Mouse (Mus musculus): ENCODE results near the gene Ifi207. TPM values are rescaled to one million over a fixed set of nuclear protein-coding genes. Genes with fewer than 3 reads are reported as not detected.
"Not testable (repeated sequence)": the region's sequence is repeated elsewhere in the genome, so short reads cannot be mapped to it uniquely, and the experiment has no call there.

Gene Ifi207
- 0.11 and 0.39 TPM in 2 replicates for polyA plus RNA-seq (2015; fragmentation: Nextera tagmentation; extraction: Ambion mirVana)

DNA sequence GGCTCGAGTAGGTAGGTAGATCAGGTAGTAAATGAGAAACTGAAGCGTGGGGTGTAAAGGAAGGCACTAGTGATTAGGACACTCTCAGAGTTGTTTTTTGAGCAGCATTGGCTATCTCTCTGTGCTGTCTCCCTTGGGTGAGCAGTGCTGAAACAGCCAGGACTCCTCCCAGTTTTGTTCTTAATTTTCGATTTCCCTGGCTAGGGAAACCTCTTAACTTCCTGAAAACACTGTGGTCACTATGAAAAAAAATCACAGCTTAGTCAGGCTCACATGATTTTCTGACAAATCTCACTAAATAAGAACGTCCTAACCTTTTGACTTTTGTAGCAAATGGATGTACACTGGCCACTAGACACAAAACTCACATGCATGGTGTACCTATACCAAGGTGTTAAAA, at the start of gene Ifi207:
Gene Ifi207 (minus strand): TSS at position 92 of the 400 bp plus-strand sequence.
- WGBS = 84% methylated on average over 4 of the region's 4 CpGs
- Histone ChIP-seq H3K27me3 (replicated peaks; ENCODE audit: control insufficient read depth, insufficient read depth, low read length) (no peaks in the 10 kb centered on the region), H3K9ac (replicated peaks; ENCODE audit: low read depth, low read length) (no peak within 1 kb of the TSS), H3K36me3 (ENCODE audit: control insufficient read depth, insufficient read depth) (no peaks in the 10 kb centered on the region), H3K4me2 (ENCODE audit: low read length) (no peak within 1 kb of the TSS), H3K4me1 (replicated peaks; ENCODE audit: control insufficient read depth, insufficient read depth, low read length) (no peaks in the 10 kb centered on the region), H3K27ac (ENCODE audit: low read length) (no peak within 1 kb of the TSS), H3K4me3 (replicated peaks; ENCODE audit: low read length) (no peak within 1 kb of the TSS), H3K9me3 (ENCODE audit: control insufficient read depth, low read length) (no peaks in the 10 kb centered on the region)
- ATAC-seq = no peak

- 58% methylated on average over 2 of the region's 3 CpGs for WGBS
- H3K9me3 ChIP-seq (ENCODE audit: control insufficient read depth, low read length); H3K4me2 ChIP-seq (ENCODE audit: low read length); H3K27ac ChIP-seq (ENCODE audit: low read length); H3K9ac ChIP-seq (replicated peaks; ENCODE audit: low read depth, low read length); H3K4me3 ChIP-seq (replicated peaks; ENCODE audit: low read length); ATAC-seq; H3K36me3 ChIP-seq (ENCODE audit: control insufficient read depth, insufficient read depth); H3K4me1 ChIP-seq (replicated peaks; ENCODE audit: control insufficient read depth, insufficient read depth, low read length); H3K27me3 ChIP-seq (replicated peaks; ENCODE audit: control insufficient read depth, insufficient read depth, low read length): not testable (repeated sequence)
Observed at GRCm38 (mm10) chr1:173773457-173773856, 31.9 kb upstream of the Ifi207 start.

DNA sequence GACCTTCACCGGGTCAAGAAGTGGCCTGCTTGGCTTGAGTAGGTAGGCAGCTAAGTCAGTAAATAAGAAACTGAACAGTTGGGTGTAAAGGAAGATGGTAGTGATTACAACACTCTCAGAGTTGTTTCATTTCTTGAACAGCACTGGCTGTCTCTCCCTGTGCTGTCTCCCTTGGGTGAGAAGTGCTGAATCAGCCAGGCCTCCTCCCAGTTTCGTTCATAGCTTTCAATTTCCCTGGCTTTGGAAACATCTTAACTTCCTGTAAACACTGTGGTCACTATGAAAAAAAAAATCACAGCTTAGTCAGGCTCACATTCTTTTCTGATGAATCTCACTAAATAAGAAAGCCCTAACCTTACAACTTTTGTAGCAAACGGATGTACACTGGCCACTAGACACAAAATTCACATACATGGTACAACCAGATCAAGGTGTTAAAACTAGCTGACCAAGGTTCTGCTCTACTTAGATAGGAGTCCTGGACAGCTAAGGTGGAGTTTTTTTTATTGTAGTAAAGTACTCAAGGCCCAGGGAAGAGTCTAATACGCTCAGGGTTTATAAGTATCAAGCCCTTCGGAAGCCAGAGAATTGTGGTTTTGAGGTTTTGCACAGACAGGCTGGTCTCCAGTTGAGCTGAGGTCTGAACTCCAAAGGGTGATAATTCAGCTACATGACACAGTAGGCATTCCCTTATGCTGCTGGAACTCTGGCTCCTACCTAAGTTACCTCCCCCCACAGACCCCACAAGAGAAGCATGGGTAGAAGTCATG, 25.5 kb upstream of the Ifi207 start, which contains the start of gene Ifi204:
Gene Ifi204 (minus strand): TSS at position 96 of the 770 bp plus-strand sequence.
- not testable (repeated sequence) for H3K9me3 ChIP-seq (ENCODE audit: control insufficient read depth, low read length); H3K27ac ChIP-seq (ENCODE audit: low read length); H3K36me3 ChIP-seq (ENCODE audit: control insufficient read depth, insufficient read depth); H3K4me1 ChIP-seq (replicated peaks; ENCODE audit: control insufficient read depth, insufficient read depth, low read length); ATAC-seq; H3K27me3 ChIP-seq (replicated peaks; ENCODE audit: control insufficient read depth, insufficient read depth, low read length); H3K4me3 ChIP-seq (replicated peaks; ENCODE audit: low read length); H3K9ac ChIP-seq (replicated peaks; ENCODE audit: low read depth, low read length); H3K4me2 ChIP-seq (ENCODE audit: low read length)
- 89% methylated on average over 5 of the region's 5 CpGs for WGBS

DNA sequence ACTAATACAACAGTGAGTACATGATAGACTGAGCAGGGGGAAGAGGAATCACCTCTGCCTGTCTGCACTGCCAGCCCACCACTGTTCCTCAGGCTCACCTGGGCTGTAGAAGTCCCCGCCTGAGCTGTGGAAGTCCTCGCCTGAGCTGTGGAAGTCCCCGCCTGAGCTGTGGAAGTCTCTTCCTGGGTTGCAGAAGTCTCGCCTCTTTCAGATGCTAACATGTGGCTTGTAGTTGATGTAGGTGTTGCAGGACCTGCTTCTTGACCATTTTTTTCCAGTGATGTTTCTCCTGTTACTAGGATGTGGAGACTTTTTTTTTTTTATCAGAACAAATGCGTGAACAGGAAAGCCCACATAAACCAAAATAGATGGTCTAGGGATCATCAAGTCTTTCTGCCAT, 18.5 kb upstream of the Ifi207 start:
- 91% methylated on average over 4 of the region's 5 CpGs for WGBS

GRCm38 (mm10) chr1:173742262-173742661, 715 bp upstream of the Ifi207 start:
- no peak for ATAC-seq
- H3K27ac ChIP-seq (ENCODE audit: low read length) = no peak overlapping the region
- 61% methylated on average over 1 of the region's 1 CpGs for WGBS
- no peaks in the 10 kb centered on the region for H3K36me3 ChIP-seq (ENCODE audit: control insufficient read depth, insufficient read depth)
- no peaks in the 10 kb centered on the region for H3K4me1 ChIP-seq (replicated peaks; ENCODE audit: control insufficient read depth, insufficient read depth, low read length)
- no peaks in the 10 kb centered on the region for H3K9me3 ChIP-seq (ENCODE audit: control insufficient read depth, low read length)
- H3K9ac ChIP-seq (replicated peaks; ENCODE audit: low read depth, low read length) = no peak overlapping the region
- H3K4me3 ChIP-seq (replicated peaks; ENCODE audit: low read length) = no peak overlapping the region
- H3K27me3 ChIP-seq (replicated peaks; ENCODE audit: control insufficient read depth, insufficient read depth, low read length) = no peaks in the 10 kb centered on the region
- no peak overlapping the region for H3K4me2 ChIP-seq (ENCODE audit: low read length)

More for the DNA sequence above, 18.5 kb upstream of the Ifi207 start:
- H3K4me2 ChIP-seq (ENCODE audit: low read length); H3K9me3 ChIP-seq (ENCODE audit: control insufficient read depth, low read length); H3K4me3 ChIP-seq (replicated peaks; ENCODE audit: low read length); ATAC-seq; H3K4me1 ChIP-seq (replicated peaks; ENCODE audit: control insufficient read depth, insufficient read depth, low read length); H3K27me3 ChIP-seq (replicated peaks; ENCODE audit: control insufficient read depth, insufficient read depth, low read length); H3K9ac ChIP-seq (replicated peaks; ENCODE audit: low read depth, low read length); H3K27ac ChIP-seq (ENCODE audit: low read length); H3K36me3 ChIP-seq (ENCODE audit: control insufficient read depth, insufficient read depth): not testable (repeated sequence)

GRCm38 (mm10) chr1:173740537-173740936, 1.0 kb downstream of the Ifi207 start:
- Histone ChIP-seq H3K27ac (ENCODE audit: low read length) (no peak overlapping the region), H3K9me3 (ENCODE audit: control insufficient read depth, low read length) (no peaks in the 10 kb centered on the region), H3K27me3 (replicated peaks; ENCODE audit: control insufficient read depth, insufficient read depth, low read length) (no peaks in the 10 kb centered on the region), H3K4me1 (replicated peaks; ENCODE audit: control insufficient read depth, insufficient read depth, low read length) (no peaks in the 10 kb centered on the region), H3K4me3 (replicated peaks; ENCODE audit: low read length) (no peak overlapping the region), H3K36me3 (ENCODE audit: control insufficient read depth, insufficient read depth) (no peaks in the 10 kb centered on the region), H3K4me2 (ENCODE audit: low read length) (no peak overlapping the region), H3K9ac (replicated peaks; ENCODE audit: low read depth, low read length) (no peak overlapping the region)
- no peak for ATAC-seq

DNA sequence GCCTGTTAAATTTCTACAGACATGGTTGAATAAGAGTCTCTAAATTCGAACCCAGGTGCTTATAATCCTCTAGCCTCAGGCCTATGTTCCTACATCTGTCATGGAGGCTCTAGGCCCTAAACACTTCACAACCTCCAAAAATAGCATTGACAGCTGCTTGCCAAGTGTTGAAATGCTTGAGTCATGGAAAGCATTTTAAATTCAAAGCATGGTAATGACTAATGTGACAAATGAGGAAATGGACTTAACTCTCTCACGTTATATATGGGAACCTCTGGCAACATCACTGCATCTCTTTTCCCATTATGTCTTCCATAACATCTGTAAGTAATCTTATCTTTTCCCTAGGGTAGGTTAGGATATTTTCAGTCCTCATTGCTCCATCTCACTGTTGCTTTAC, 4.6 kb downstream of the Ifi207 start:
- H3K4me3 ChIP-seq (replicated peaks; ENCODE audit: low read length) = no peak overlapping the region
- no peak overlapping the region for H3K27ac ChIP-seq (ENCODE audit: low read length)
- 78% methylated on average over 2 of the region's 2 CpGs for WGBS
- no peaks in the 10 kb centered on the region for H3K36me3 ChIP-seq (ENCODE audit: control insufficient read depth, insufficient read depth)
- no peaks in the 10 kb centered on the region for H3K4me1 ChIP-seq (replicated peaks; ENCODE audit: control insufficient read depth, insufficient read depth, low read length)
- H3K9me3 ChIP-seq (ENCODE audit: control insufficient read depth, low read length) = no peaks in the 10 kb centered on the region
- no peak overlapping the region for H3K9ac ChIP-seq (replicated peaks; ENCODE audit: low read depth, low read length)
- no peak for ATAC-seq
- H3K4me2 ChIP-seq (ENCODE audit: low read length) = no peak overlapping the region
- H3K27me3 ChIP-seq (replicated peaks; ENCODE audit: control insufficient read depth, insufficient read depth, low read length) = no peaks in the 10 kb centered on the region

- not testable (repeated sequence) for H3K4me2 ChIP-seq (ENCODE audit: low read length); H3K27ac ChIP-seq (ENCODE audit: low read length); ATAC-seq; H3K4me3 ChIP-seq (replicated peaks; ENCODE audit: low read length); H3K4me1 ChIP-seq (replicated peaks; ENCODE audit: control insufficient read depth, insufficient read depth, low read length); H3K9me3 ChIP-seq (ENCODE audit: control insufficient read depth, low read length); H3K9ac ChIP-seq (replicated peaks; ENCODE audit: low read depth, low read length); H3K27me3 ChIP-seq (replicated peaks; ENCODE audit: control insufficient read depth, insufficient read depth, low read length); H3K36me3 ChIP-seq (ENCODE audit: control insufficient read depth, insufficient read depth)
- WGBS = 88% methylated on average over 4 of the region's 4 CpGs
Observed at GRCm38 (mm10) chr1:173735015-173735414, 6.5 kb downstream of the Ifi207 start.

- no peak overlapping the region for H3K9ac ChIP-seq (replicated peaks; ENCODE audit: low read depth, low read length)
- no peak overlapping the region for H3K4me3 ChIP-seq (replicated peaks; ENCODE audit: low read length)
- H3K27me3 ChIP-seq (replicated peaks; ENCODE audit: control insufficient read depth, insufficient read depth, low read length) = no peaks in the 10 kb centered on the region
- WGBS = 51% methylated on average over 7 of the region's 7 CpGs
- H3K36me3 ChIP-seq (ENCODE audit: control insufficient read depth, insufficient read depth) = no peaks in the 10 kb centered on the region
- no peaks in the 10 kb centered on the region for H3K9me3 ChIP-seq (ENCODE audit: control insufficient read depth, low read length)
- no peak for ATAC-seq
- no peak overlapping the region for H3K4me2 ChIP-seq (ENCODE audit: low read length)
- no peaks in the 10 kb centered on the region for H3K4me1 ChIP-seq (replicated peaks; ENCODE audit: control insufficient read depth, insufficient read depth, low read length)
- no peak overlapping the region for H3K27ac ChIP-seq (ENCODE audit: low read length)
Observed at GRCm38 (mm10) chr1:173733219-173733618, 8.3 kb downstream of the Ifi207 start.

DNA sequence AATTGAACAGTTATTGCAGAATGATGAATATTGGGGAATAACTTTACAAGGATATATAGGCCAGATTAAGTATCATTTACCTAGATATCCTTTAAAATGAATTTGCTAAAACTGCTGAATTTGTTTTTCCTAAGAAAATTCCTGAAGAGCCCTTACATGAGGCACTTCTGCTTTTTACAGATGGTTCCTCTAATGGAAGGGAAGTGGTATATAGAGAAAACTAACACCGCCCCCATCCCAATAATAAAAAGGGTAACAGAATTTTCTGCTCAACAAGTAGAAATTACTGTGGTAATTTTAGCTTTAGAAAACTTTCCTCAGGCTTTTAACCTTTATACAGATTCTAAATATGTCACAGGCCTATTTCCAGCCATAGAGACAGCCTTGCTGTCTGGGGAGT, 47.3 kb downstream of the Ifi207 start:
- Histone ChIP-seq H3K4me1 (replicated peaks; ENCODE audit: control insufficient read depth, insufficient read depth, low read length) (no peaks in the 10 kb centered on the region), H3K27ac (ENCODE audit: low read length) (no peak overlapping the region), H3K4me3 (replicated peaks; ENCODE audit: low read length) (no peak overlapping the region), H3K27me3 (replicated peaks; ENCODE audit: control insufficient read depth, insufficient read depth, low read length) (no peaks in the 10 kb centered on the region), H3K4me2 (ENCODE audit: low read length) (no peak overlapping the region), H3K9ac (replicated peaks; ENCODE audit: low read depth, low read length) (no peak overlapping the region), H3K9me3 (ENCODE audit: control insufficient read depth, low read length) (no peaks in the 10 kb centered on the region), H3K36me3 (ENCODE audit: control insufficient read depth, insufficient read depth) (no peaks in the 10 kb centered on the region)
- ATAC-seq = no peak
- WGBS = 95% methylated on average over 1 of the region's 1 CpGs

All from forebrain, embryonic 16.5 days (tissue).